ENCODE assay signal across 8 mouse cellular contexts in the genomic region with DNA sequence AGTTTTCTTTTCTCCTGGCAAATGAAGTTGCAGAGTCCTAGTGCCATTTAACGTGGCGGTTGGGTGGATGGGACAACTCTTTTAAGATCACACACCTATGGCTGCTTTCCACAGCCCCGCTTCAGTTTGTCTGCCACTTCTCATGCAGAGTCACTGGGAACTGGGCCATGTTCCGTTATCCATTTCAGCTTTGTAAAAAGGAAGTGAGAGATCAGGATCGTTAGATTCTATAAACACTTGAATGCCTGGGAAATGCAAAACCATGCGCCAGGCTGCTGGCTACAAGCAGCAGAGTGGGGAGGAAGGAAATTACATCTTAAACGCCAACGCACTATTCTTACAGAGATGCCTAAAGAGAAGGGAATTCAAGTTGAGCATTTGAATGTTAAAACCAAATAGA.
DNase-seq lines count a peak whose midpoint lies in the region; ATAC-seq and TF ChIP-seq lines count a peak whose summit lies in the region.

No protein-coding gene starts in this region.

- no peak overlapping the region for H3K4me2 ChIP-seq in embryonic facial prominence, embryonic 12.5 days (replicated peaks)
- peak overlapping the region; percentile 25; the same call in 1 of the 2 replicates for H3K4me2 ChIP-seq in lung, embryonic 15.5 days

- TF ChIP-seq CTCF in left cerebral cortex, adult 2 months (IDR thresholded peaks at IDR 0.05), result no peak

- H3K27ac ChIP-seq in embryonic facial prominence, embryonic 12.5 days, result 0 out of 2 replicates have a peak overlapping the region, but pooled peaks have one; percentile 11
- H3K27ac ChIP-seq in embryonic facial prominence, embryonic 10.5 days (replicated peaks), result no peak overlapping the region
- H3K27ac ChIP-seq in lung, embryonic 15.5 days, result peak overlapping the region; percentile 46
- no peak overlapping the region for H3K27ac ChIP-seq in left cerebral cortex, adult 2 months

- no peaks in the 10 kb centered on the region for H3K9me3 ChIP-seq in embryonic facial prominence, embryonic 12.5 days
- H3K9me3 ChIP-seq in embryonic facial prominence, embryonic 10.5 days, result no peaks in the 10 kb centered on the region
- H3K9me3 ChIP-seq in lung, embryonic 15.5 days, result no peaks in the 10 kb centered on the region

- H3K36me3 ChIP-seq in embryonic facial prominence, embryonic 12.5 days, result no peaks in the 10 kb centered on the region
- H3K36me3 ChIP-seq in embryonic facial prominence, embryonic 10.5 days (replicated peaks), result no peaks in the 10 kb centered on the region
- no peaks in the 10 kb centered on the region for H3K36me3 ChIP-seq in lung, embryonic 15.5 days

- no peak for DNase-seq in embryonic facial prominence, embryonic 10.5 days (ENCODE audit: low spot score)
- no peak for DNase-seq in lung, adult 18-20 months
- peak; percentile 14 to 26 for DNase-seq in left cerebral cortex, adult 2 months (ENCODE audit: extremely low spot score in 1 of 2, low spot score in 2 of 2)
- DNase-seq in right cerebral cortex, postnatal 25 days, result peak; percentile 21
- no peak for DNase-seq in thymus, adult 18-20 months
- DNase-seq in kidney, adult 9 months, result no peak

- no peaks in the 10 kb centered on the region for H3K27me3 ChIP-seq in embryonic facial prominence, embryonic 12.5 days
- H3K27me3 ChIP-seq in embryonic facial prominence, embryonic 10.5 days (replicated peaks; ENCODE audit: low read depth, poor library complexity, severe bottlenecking), result no peaks in the 10 kb centered on the region
- no peaks in the 10 kb centered on the region for H3K27me3 ChIP-seq in lung, embryonic 15.5 days

- no peak for ATAC-seq in embryonic facial prominence, embryonic 12.5 days (ENCODE audit: insufficient number of reproducible peaks, insufficient read depth, low FRiP score, low TSS enrichment)
- ATAC-seq in lung, embryonic 15.5 days (ENCODE audit: borderline replicate concordance, extremely low read depth, low FRiP score, low TSS enrichment), result no peak

- H3K9ac ChIP-seq in embryonic facial prominence, embryonic 12.5 days, result no peak overlapping the region
- no peak overlapping the region for H3K9ac ChIP-seq in lung, embryonic 15.5 days

- no peaks in the 10 kb centered on the region for H3K4me1 ChIP-seq in embryonic facial prominence, embryonic 12.5 days
- H3K4me1 ChIP-seq in embryonic facial prominence, embryonic 10.5 days, result peaks cover 4% of the 10 kb centered on the region; the same call in 1 of the 2 replicates
- H3K4me1 ChIP-seq in lung, embryonic 15.5 days, result peaks cover 7% of the 10 kb centered on the region; the same call in 1 of the 2 replicates

- intact Hi-C loops in left cerebral cortex, adult 2 months (cut with DNase I), result no loop called here

- H3K4me3 ChIP-seq in embryonic facial prominence, embryonic 12.5 days, result no peak overlapping the region
- no peak overlapping the region for H3K4me3 ChIP-seq in embryonic facial prominence, embryonic 10.5 days
- H3K4me3 ChIP-seq in lung, embryonic 15.5 days, result no peak overlapping the region
- H3K4me3 ChIP-seq in left cerebral cortex, adult 2 months, result no peak overlapping the region

- 45% methylated on average over 8 of the region's 8 CpGs for WGBS in embryonic facial prominence, embryonic 12.5 days
- 58% methylated on average over 8 of the region's 8 CpGs for WGBS in embryonic facial prominence, embryonic 10.5 days
- 31% methylated on average over 8 of the region's 8 CpGs for WGBS in lung, embryonic 15.5 days

Comparison
In these comparisons a context has a peak if more than half of its experiments do, and no peak if none do; other contexts are left out.
1. H3K27ac ChIP-seq: peak in embryonic facial prominence, embryonic 12.5 days (single experiment) and lung, embryonic 15.5 days (single experiment); none in embryonic facial prominence, embryonic 10.5 days (single experiment) and left cerebral cortex, adult 2 months (single experiment).
2. DNase-seq: peak in left cerebral cortex, adult 2 months (2 of 2) and right cerebral cortex, postnatal 25 days (single experiment); none in embryonic facial prominence, embryonic 10.5 days (single experiment), lung, adult 18-20 months (0 of 2), thymus, adult 18-20 months (0 of 2) and kidney, adult 9 months (single experiment).